Mouse (Mus musculus) ovary, postnatal 10 days (tissue): ENCODE results near the gene Smoc1.

Experiments
- DNase-seq: peaks from one replicate; pipeline ENCODE4 v3.0.0; 2022; ENCODE audit warnings: low spot score

Smoc1 gene

GRCm38 (mm10) chr12:81130692-81131091, 104.1 kb downstream of the Smoc1 start:
- DNase-seq: no peak

DNA sequence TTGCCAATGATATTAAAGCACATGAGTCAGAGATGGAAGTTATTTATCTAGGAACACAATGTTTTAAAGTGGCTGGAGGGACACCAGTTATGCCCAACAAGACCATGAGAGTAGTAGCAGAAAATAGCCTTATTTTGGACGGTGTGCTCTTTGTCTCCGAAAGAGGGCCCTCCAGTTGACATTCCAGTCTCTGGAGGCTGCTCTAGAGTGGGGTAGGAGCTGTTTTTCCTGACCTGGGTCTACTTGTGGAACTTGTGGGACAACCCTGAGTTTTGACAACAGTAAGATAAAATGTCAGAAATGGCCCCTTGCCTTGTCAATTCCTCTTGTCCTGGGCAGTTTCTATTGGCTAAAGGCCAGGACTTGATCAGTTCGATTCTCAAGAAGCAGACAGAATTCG, 104.5 kb downstream of the Smoc1 start:
- DNase-seq: no peak

- no peak for DNase-seq
Measured at GRCm38 (mm10) chr12:81133055-81133665, 106.6 kb downstream of the Smoc1 start.

- no peak for DNase-seq
Measured at GRCm38 (mm10) chr12:81138217-81138616, 111.6 kb downstream of the Smoc1 start.

GRCm38 (mm10) chr12:81139463-81139862, 112.9 kb downstream of the Smoc1 start:
- DNase-seq: no peak

GRCm38 (mm10) chr12:81140594-81141328, 114.2 kb downstream of the Smoc1 start:
- DNase-seq: no peak

DNA sequence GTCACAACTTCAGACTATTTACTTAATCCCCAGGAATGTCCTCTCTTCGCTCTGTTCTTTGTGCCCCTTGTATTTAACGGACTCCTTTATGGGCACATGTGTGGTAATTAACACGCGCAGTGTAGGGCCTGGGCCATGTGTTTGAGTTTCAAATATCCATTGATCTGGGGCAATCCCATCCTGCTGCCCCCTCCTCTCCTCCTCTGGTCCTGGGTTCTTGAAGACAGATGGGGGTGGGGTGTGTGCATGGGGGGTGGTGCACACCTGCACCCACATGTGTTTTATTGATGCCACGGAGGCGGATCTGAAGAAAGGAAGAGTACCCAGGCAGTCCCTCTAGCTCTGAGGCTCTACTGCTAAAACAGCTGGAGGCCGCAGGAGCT, 114.7 kb downstream of the Smoc1 start:
- no peak for DNase-seq

GRCm38 (mm10) chr12:81142231-81142630, 115.6 kb downstream of the Smoc1 start:
- DNase-seq: no peak

DNA sequence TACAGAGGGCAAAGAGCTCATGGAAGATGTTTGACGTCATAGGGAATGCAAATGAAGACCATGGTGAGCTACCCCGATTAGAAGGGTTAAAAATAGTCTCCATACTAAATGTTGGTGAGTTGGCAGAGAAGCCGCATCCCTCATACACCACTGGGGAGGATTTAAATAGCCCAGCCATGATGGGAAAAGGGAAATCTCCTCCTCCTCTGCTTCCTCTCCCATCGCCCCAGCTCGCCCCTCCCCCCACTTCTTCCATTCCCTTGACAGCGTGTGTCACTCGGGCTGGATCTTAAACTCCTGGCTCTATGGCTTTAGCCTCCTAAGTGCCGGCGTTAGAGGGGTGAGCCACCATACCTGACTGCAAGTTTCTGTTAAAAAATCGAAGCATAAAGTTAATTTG, 117.6 kb downstream of the Smoc1 start:
- no peak for DNase-seq

- no peak for DNase-seq
Measured at GRCm38 (mm10) chr12:81146417-81147180, 120.0 kb downstream of the Smoc1 start.

GRCm38 (mm10) chr12:81147956-81148355, 121.3 kb downstream of the Smoc1 start:
- no peak for DNase-seq

DNA sequence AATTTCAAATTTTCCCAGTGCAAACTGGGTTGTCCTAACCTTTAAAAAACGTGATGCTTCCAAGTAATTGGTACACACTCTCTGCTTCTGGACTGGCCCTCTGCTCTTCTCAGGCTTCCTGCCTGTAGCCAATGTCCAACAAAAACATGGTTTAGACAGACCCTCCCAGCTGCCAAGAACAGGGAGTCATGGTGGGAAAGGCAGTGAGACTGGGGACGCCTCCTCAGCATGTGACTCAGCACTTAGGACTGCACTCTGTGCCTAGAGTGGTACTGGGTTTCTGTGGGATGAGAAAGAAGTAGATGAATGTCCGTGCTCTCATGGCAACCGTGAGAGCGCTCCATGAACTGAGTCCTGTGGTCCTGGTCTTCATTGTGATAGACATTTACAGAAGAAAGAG, 124.3 kb downstream of the Smoc1 start:
- DNase-seq: no peak

GRCm38 (mm10) chr12:81152082-81152481, 125.5 kb downstream of the Smoc1 start:
- no peak for DNase-seq

- no peak for DNase-seq
Measured at GRCm38 (mm10) chr12:81155675-81156074, 129.1 kb downstream of the Smoc1 start.

DNA sequence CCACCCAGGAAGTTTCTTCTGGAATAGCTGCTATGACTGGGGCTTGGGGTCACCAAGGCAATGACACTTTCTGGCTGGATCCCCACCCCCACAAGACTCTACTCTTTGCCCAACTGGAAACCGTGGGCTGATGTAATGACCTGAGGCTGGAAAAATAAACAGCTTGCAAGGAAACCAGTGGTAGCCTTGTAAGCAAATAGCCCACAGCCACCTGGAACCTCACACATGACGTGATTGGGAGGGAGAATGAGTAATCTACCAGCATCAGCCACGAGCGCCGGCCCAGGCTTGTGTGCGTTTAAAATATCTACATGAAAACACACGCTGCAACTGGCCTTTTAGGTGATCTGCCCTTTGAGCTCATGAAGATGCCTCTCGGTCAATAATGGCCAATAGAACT, 130.2 kb downstream of the Smoc1 start:
- DNase-seq: no peak

DNA sequence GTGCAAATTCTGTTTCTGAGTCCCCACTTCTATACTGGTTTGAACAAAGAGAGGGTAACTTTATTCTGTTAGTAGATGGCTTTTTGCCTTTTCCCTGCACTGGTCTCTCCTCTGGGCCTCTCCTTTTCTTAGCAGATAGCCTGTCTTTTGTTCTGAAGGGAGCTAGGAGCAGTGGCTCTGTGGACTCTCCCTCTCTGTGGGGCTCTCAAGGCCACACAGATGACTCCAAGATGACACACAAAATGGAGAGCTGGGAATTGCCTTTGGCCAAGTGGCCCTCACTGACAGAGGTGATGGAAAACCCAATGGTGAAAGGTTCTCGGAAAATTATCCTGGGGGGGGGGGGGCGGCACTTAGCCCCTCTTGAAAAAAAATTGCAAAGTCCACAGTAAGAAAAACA, 133.3 kb downstream of the Smoc1 start:
- DNase-seq: no peak

- no peak for DNase-seq
Measured at GRCm38 (mm10) chr12:81160425-81160824, 133.8 kb downstream of the Smoc1 start.

- DNase-seq: no peak
Measured at GRCm38 (mm10) chr12:81160831-81161230, 134.2 kb downstream of the Smoc1 start.

DNA sequence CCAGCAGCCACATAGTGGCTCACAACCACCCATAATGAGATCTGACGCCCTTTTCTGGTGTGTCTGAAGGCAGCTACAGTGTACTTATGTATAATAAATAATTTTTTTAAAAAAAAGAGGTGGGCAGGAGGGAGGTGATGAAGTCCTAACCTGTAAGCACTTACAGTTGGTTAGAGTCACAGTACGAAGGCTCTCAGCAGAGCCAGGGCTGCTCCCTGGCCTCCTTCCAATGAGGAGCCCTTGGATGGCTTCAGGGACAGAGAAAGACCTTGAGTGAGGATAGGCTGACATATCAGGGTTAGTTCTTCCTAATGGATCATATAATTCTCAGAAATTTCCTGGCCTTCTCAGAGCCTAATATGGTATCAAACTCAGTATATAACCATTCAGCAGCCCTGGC, 134.7 kb downstream of the Smoc1 start:
- no peak for DNase-seq

- no peak for DNase-seq
Measured at GRCm38 (mm10) chr12:81163131-81163530, 136.5 kb downstream of the Smoc1 start.

DNA sequence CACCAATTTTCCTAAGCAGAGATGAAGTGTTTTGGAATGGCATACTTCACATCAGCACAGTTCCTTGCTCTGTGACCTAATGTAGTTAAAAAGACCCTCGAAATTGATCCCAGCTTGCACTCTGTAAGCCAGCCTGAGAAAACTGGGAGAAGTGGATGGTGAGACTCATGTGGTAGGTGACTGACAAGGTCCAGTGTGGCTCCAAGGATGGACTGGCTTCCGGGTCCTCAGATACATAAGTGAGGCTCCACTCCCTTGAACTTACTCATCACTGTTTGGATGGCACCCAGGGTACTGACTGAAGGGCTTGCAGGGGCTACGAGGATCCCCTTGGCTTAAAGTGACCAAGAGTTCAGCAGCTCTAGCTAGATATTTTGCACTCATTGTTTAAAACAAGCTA, 137.0 kb downstream of the Smoc1 start:
- DNase-seq: no peak

DNA sequence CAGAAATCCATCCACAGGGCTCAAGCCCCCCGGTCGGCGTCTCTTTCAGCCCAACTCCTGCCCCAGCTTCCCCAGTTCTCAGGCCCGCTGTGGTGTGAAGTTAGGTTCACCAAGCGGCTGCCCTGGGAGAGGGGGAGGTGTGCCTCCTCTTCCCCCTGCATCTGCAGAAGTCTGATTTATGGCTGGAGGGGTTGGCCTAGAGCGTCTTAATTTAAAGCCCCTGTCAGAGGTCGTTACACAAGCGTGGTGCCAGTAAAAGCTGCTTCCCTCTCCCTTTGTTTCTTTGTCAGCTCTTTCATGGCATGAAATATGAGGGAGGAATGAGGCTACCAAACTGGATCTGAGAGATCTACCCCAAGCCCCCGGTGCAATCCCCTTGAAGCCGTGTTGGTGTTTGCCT, 139.5 kb downstream of the Smoc1 start:
- no peak for DNase-seq

DNA sequence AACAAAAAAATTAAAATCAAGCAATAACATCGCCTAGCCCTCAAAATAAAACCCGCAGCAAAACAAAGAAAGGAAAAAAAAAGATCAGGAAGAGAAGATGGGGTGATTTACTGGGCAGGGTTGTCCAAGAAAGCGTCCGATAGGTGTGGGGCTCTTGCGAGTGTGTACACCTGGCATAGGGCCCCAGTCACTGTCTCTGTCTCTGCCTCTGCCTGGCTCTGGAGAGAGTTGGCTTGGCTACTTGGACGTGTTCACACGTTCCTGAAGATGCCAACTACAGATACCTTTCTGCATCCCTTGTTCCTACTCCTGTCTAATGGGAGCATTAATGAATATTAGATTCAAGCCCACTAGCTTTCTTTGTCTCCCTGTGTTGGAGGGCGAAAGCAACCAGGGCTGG, 140.0 kb downstream of the Smoc1 start:
- DNase-seq: no peak
